Mouse (Mus musculus) retina, postnatal 7 days (tissue): ENCODE measurements around the gene Stat2.
A peak's percentile ranks its signal among the peaks of the same experiment; 100 is the strongest.
"Not testable (repeated sequence)": the region's sequence is repeated elsewhere in the genome, so short reads cannot be mapped to it uniquely, and the experiment has no call there.

Experiments used
- DNase-seq: peaks from one replicate; pipeline ENCODE4 v3.0.0-alpha.2; 2012; ENCODE audit warnings: low read depth, low spot score

Stat2 gene

GRCm38 (mm10) chr10:128298243-128298642, 27.9 kb downstream of the Stat2 start:
- no peak for DNase-seq

- no peak for DNase-seq
Measured at GRCm38 (mm10) chr10:128298702-128299171, 28.4 kb downstream of the Stat2 start, which contains the start of gene Il23a. Gene Il23a (minus strand): TSS chr10:128298752.

- no peak for DNase-seq
Measured at GRCm38 (mm10) chr10:128302357-128302756, 32.0 kb downstream of the Stat2 start.

GRCm38 (mm10) chr10:128302785-128303125, 32.4 kb downstream of the Stat2 start:
- no peak for DNase-seq

- peak; percentile 99 for DNase-seq
Measured at GRCm38 (mm10) chr10:128303126-128304021, 33.0 kb downstream of the Stat2 start, which contains the start of gene Pan2. Gene Pan2 (plus strand): TSS chr10:128303335.

GRCm38 (mm10) chr10:128309654-128310053, 39.3 kb downstream of the Stat2 start:
- no peak for DNase-seq

- DNase-seq, result no peak
Measured at GRCm38 (mm10) chr10:128310177-128310576, 39.8 kb downstream of the Stat2 start.

GRCm38 (mm10) chr10:128310902-128311301, 40.5 kb downstream of the Stat2 start:
- no peak for DNase-seq

GRCm38 (mm10) chr10:128315578-128315977, 45.2 kb downstream of the Stat2 start:
- DNase-seq, result no peak

- no peak for DNase-seq
Measured at GRCm38 (mm10) chr10:128321641-128322040, 51.3 kb downstream of the Stat2 start.

GRCm38 (mm10) chr10:128322141-128323108, 52.1 kb downstream of the Stat2 start, which contains the start of gene Cnpy2:
Gene Cnpy2 (plus strand): TSS chr10:128322459.
- DNase-seq, result peak; percentile 80

- DNase-seq, result no peak
Measured at GRCm38 (mm10) chr10:128323516-128323915, 53.2 kb downstream of the Stat2 start.

GRCm38 (mm10) chr10:128326825-128327224, 56.5 kb downstream of the Stat2 start:
- no peak for DNase-seq

GRCm38 (mm10) chr10:128327610-128328009, 57.3 kb downstream of the Stat2 start:
- DNase-seq, result no peak

- not testable (repeated sequence) for DNase-seq
Measured at GRCm38 (mm10) chr10:128332358-128333249, 62.2 kb downstream of the Stat2 start.

- DNase-seq, result peak; percentile 69
Measured at GRCm38 (mm10) chr10:128335582-128335981, 65.2 kb downstream of the Stat2 start.

- DNase-seq, result no peak
Measured at GRCm38 (mm10) chr10:128336195-128336594, 65.8 kb downstream of the Stat2 start.

GRCm38 (mm10) chr10:128336597-128336996, 66.2 kb downstream of the Stat2 start:
- DNase-seq, result no peak

- DNase-seq, result peak; percentile 97
Measured at GRCm38 (mm10) chr10:128337306-128338181, 67.2 kb downstream of the Stat2 start, which contains the start of gene Cs. Gene Cs (plus strand): TSS chr10:128337734.

- DNase-seq, result no peak
Measured at GRCm38 (mm10) chr10:128338415-128338814, 68.1 kb downstream of the Stat2 start.
